Mouse (Mus musculus): ENCODE measurements around the gene Sidt1.

- TF ChIP-seq CTCF (IDR thresholded peaks at IDR 0.05; ENCODE audit: low read depth) (no peak), EP300 (IDR thresholded peaks at IDR 0.05; ENCODE audit: low read depth) (no peak)
Observed at GRCm38 (mm10) chr16:44282614-44283325, 50.2 kb downstream of the Sidt1 start.

Data from liver, embryonic 14.5 days (tissue).